Mouse (Mus musculus) liver, embryonic 14.5 days (tissue): ENCODE measurements at regions not wholly inside any gene's neighbourhood (a gene's known extent, or its start where the extent isn't known, plus 50 kb on each side); places are given as distances from the start of the nearest gene placed in this dataset.

Source experiments
- ATAC-seq: fragments of 200-750 bp; cut with Nextera tagmentation; 2 replicates; pipeline ENCODE4 v1.8.0; 2017; ENCODE audit warnings: moderate number of reproducible peaks, mild to moderate bottlenecking, moderate library complexity; ENCODE audit not compliant: insufficient read depth
- DNase-seq, 3 experiments: peaks; one replicate each; pipeline ENCODE4 v3.0.0-alpha.2; 2012 to 2013; ENCODE audit warnings: low read depth in 3 of 3, low spot score in 3 of 3
- H3K27ac ChIP-seq: fragments of 300-500 bp; sonication (generic); 2 replicates; pipeline ENCODE4 v1.5.1; 2014; ENCODE audit warnings: moderate library complexity, mild to moderate bottlenecking, control low read depth, inconsistent platforms
- H3K27me3 ChIP-seq: fragments of 300-500 bp; sonication (generic); 2 replicates; pipeline ENCODE4 v1.6.1; 2014; ENCODE audit warnings: mild to moderate bottlenecking, low read length, moderate library complexity; ENCODE audit not compliant: control insufficient read depth, insufficient read depth
- H3K36me3 ChIP-seq: fragments of 300-500 bp; sonication (generic); replicated peaks from 2 replicates; pipeline ENCODE4 v1.6.1; 2014; ENCODE audit warnings: low read depth; ENCODE audit not compliant: control insufficient read depth, insufficient read depth
- H3K4me1 ChIP-seq, 2 experiments: fragments of 200-500 bp in 1 of 2; fragments of 300-500 bp in 1 of 2; sonication (generic) in 1 of 2; replicated peaks; 2 replicates each; pipeline ENCODE4 v1.6.1; 2012 to 2014; ENCODE audit warnings: antibody characterized with exemption in 1 of 2, inconsistent platforms in 1 of 2, low read length in 1 of 2; ENCODE audit not compliant: control insufficient read depth in 2 of 2, insufficient read depth in 2 of 2
- H3K4me2 ChIP-seq: fragments of 300-500 bp; sonication (generic); 2 replicates; pipeline ENCODE4 v1.6.1; 2014; ENCODE audit warnings: low read depth, mild to moderate bottlenecking, control low read depth, moderate library complexity
- H3K4me3 ChIP-seq, 2 experiments: fragments of 200-500 bp in 1 of 2; fragments of 300-500 bp in 1 of 2; sonication (generic) in 1 of 2; 2 replicates each; pipeline ENCODE4 v1.5.1; 2012 to 2014; ENCODE audit warnings: low read depth in 2 of 2, low read length in 2 of 2, mild to moderate bottlenecking in 2 of 2, control low read depth in 1 of 2, inconsistent platforms in 1 of 2, moderate library complexity in 1 of 2; ENCODE audit not compliant: insufficient read depth in 1 of 2
- H3K9ac ChIP-seq: fragments of 300-500 bp; sonication (generic); replicated peaks from 2 replicates; pipeline ENCODE4 v1.6.1; 2014; ENCODE audit warnings: mild to moderate bottlenecking, control low read depth, moderate library complexity
- H3K9me3 ChIP-seq: fragments of 300-500 bp; sonication (generic); 2 replicates; pipeline ENCODE4 v1.6.1; 2016; ENCODE audit warnings: low read length, mixed read lengths; ENCODE audit not compliant: control insufficient read depth
- CTCF ChIP-seq: IDR thresholded peaks from 2 replicates; pipeline ENCODE4 v1.5.1; 2016; ENCODE audit warnings: antibody characterized with exemption, low read depth, control low read depth
- EP300 ChIP-seq: IDR thresholded peaks from 2 replicates; pipeline ENCODE4 v1.6.1; 2016; ENCODE audit warnings: antibody characterized with exemption, low read depth
- WGBS: fragments of 180-500 bp; shearing (Covaris S2); extraction: QIAGEN DNeasy Blood & Tissue Kit; methylation state at CpG from one replicate; pipeline ENCODE4 v1.1.7; 2014; ENCODE audit not compliant: insufficient replicate concordance; 5-methylcytosine and 5-hydroxymethylcytosine counted together

GRCm38 (mm10) chr3:118491101-118491500 is 70.8 kb upstream of the Dpyd start:
- Histone ChIP-seq H3K4me3 (no peak overlapping the region), H3K27me3 (no peaks in the 10 kb centered on the region), H3K4me2 (no peak overlapping the region), H3K4me1 (no peaks in the 10 kb centered on the region), H3K9ac (no peak overlapping the region), H3K27ac (no peak overlapping the region), H3K36me3 (no peaks in the 10 kb centered on the region), H3K9me3 (no peaks in the 10 kb centered on the region)
- 67% methylated on average over 1 of the region's 1 CpGs for WGBS
- ATAC-seq: no peak
- no peak for TF ChIP-seq CTCF
- TF ChIP-seq EP300: no peak
- DNase-seq: no peak

GRCm38 (mm10) chr3:118491871-118492270 is 70.1 kb upstream of the Dpyd start:
- no peaks in the 10 kb centered on the region for H3K36me3 ChIP-seq
- H3K9me3 ChIP-seq: no peaks in the 10 kb centered on the region
- no peak overlapping the region for H3K4me2 ChIP-seq
- no peaks in the 10 kb centered on the region for H3K27me3 ChIP-seq
- TF ChIP-seq EP300 (no peak), CTCF (no peak)
- no peak overlapping the region for H3K27ac ChIP-seq
- WGBS: 61% methylated on average over 5 of the region's 5 CpGs
- no peaks in the 10 kb centered on the region for H3K4me1 ChIP-seq
- no peak overlapping the region for H3K4me3 ChIP-seq
- ATAC-seq: no peak
- no peak overlapping the region for H3K9ac ChIP-seq
- DNase-seq: no peak

DNA sequence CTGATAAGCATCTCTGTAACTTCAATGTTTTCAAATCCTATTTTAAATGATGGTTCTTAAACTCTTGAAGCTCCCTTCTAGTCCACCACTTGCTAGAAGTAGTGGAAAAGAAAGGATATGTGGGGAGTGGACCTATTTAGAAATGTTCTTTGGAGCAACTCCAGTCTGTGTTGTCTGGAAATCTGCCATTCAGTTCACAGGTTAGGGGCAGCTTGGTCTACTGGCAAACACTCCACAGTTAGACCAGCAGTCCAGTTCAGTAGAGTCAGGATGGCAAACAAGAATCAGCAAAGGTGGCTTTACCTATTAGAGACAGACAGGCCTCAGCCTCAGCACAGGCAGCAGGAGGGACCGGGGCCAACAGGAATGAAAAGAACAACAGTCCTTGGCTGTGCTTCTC is 67.3 kb upstream of the Dpyd start:
- H3K4me3 ChIP-seq: no peak overlapping the region
- no peaks in the 10 kb centered on the region for H3K36me3 ChIP-seq
- WGBS: 57% methylated on average over 1 of the region's 1 CpGs
- no peak overlapping the region for H3K9ac ChIP-seq
- H3K27ac ChIP-seq: no peak overlapping the region
- TF ChIP-seq CTCF (no peak), EP300 (no peak)
- H3K4me1 ChIP-seq: no peaks in the 10 kb centered on the region
- H3K27me3 ChIP-seq: no peaks in the 10 kb centered on the region
- ATAC-seq (no peak), DNase-seq (no peak)
- no peak overlapping the region for H3K4me2 ChIP-seq
- H3K9me3 ChIP-seq: no peaks in the 10 kb centered on the region

- no peak overlapping the region for H3K9ac ChIP-seq
- H3K4me1 ChIP-seq: no peaks in the 10 kb centered on the region
- H3K36me3 ChIP-seq: no peaks in the 10 kb centered on the region
- no peak for TF ChIP-seq EP300
- no peak for TF ChIP-seq CTCF
- no peaks in the 10 kb centered on the region for H3K9me3 ChIP-seq
- ATAC-seq (no peak), DNase-seq (no peak)
- H3K4me2 ChIP-seq: no peak overlapping the region
- no peak overlapping the region for H3K27ac ChIP-seq
- no peaks in the 10 kb centered on the region for H3K27me3 ChIP-seq
- no peak overlapping the region for H3K4me3 ChIP-seq
- WGBS: 24% methylated on average over 4 of the region's 4 CpGs
Measured at GRCm38 (mm10) chr3:118500234-118500633, 61.7 kb upstream of the Dpyd start.

DNA sequence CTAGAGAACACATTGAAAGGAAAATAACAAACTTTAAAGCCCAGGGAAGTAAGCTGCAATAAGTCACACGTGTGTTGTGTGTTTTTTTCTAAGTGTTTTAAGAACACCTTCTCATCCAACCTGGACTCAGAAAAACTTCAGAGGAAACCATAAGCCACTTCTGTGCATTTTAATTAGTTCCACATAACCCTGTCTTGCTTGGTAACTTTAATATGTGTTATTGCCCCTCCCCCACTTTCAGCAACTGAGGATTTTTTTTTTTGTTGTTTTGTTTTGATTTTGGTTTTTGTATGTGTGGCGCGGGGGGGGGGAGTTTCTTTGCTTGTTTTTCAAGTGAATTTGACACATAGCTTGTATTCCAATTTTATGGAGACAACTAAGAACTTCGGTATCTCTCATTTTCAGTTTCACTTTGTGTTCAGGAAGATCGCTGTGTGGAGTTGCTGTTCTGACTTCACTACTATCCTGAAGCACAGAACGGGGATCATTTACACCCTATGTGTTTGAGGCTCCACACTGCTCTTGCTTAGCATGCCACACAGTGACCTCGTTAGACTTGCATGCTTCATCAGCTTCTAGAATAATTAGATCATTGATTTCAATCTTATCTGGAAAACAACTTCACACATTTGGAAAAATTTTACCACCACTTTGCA is 54.2 kb upstream of the Dpyd start:
- no peak overlapping the region for H3K4me2 ChIP-seq

More for the DNA sequence above, 54.2 kb upstream of the Dpyd start:
- WGBS: 55% methylated on average over 7 of the region's 7 CpGs
- H3K27me3 ChIP-seq: no peaks in the 10 kb centered on the region
- no peak overlapping the region for H3K9ac ChIP-seq
- no peaks in the 10 kb centered on the region for H3K9me3 ChIP-seq
- no peaks in the 10 kb centered on the region for H3K4me1 ChIP-seq
- H3K36me3 ChIP-seq: no peaks in the 10 kb centered on the region
- no peak for ATAC-seq
- H3K27ac ChIP-seq: no peak overlapping the region
- TF ChIP-seq EP300: no peak
- TF ChIP-seq CTCF: no peak
- DNase-seq: no peak
- H3K4me3 ChIP-seq: no peak overlapping the region
